Mouse (Mus musculus) bone marrow, adult 2 months (tissue): ENCODE measurements around the gene Cidec. TPM values are rescaled to one million over a fixed set of nuclear protein-coding genes. Genes with fewer than 3 reads are reported as not detected.

Experiments used
- H3K27ac ChIP-seq: fragments of 200-500 bp; 2 replicates; pipeline ENCODE4 v1.5.1; 2012; ENCODE audit warnings: low read depth, mild to moderate bottlenecking, control low read depth, inconsistent platforms, low read length; ENCODE audit not compliant: control insufficient read depth, poor library complexity, insufficient read depth
- H3K4me1 ChIP-seq: fragments of 200-500 bp; 2 replicates; pipeline ENCODE4 v1.6.1; 2011; ENCODE audit warnings: low read length; ENCODE audit not compliant: control insufficient read depth, insufficient read depth
- H3K4me3 ChIP-seq: fragments of 200-500 bp; replicated peaks from 2 replicates; pipeline ENCODE3; 2011; ENCODE audit warnings: mild to moderate bottlenecking, low read depth, low read length, control low read depth; ENCODE audit not compliant: control insufficient read depth
- CTCF ChIP-seq: fragments of 200-500 bp; IDR thresholded peaks from 2 replicates; pipeline ENCODE4 v1.5.1; 2011; ENCODE audit warnings: low read length, control low read depth; ENCODE audit not compliant: control insufficient read depth, insufficient read depth
- POLR2A ChIP-seq: fragments of 200-500 bp; IDR thresholded peaks from 2 replicates; pipeline ENCODE4 v1.6.1; 2011; ENCODE audit warnings: low read depth, mild to moderate bottlenecking, control low read depth, low read length, borderline replicate concordance; ENCODE audit not compliant: control insufficient read depth
- WGBS: fragments of 180-500 bp; shearing (Covaris S2); methylation state at CpG from one replicate; pipeline ENCODE4 v1.1.7; 2018; 5-methylcytosine and 5-hydroxymethylcytosine counted together
- polyA plus RNA-seq: library from polyadenylated mRNA; stranded (reverse); fragments of >200 nt; gene quantifications from 2 replicates; pipeline ENCODE4 v1.2.4, GENCODE M21; 2011; ENCODE audit warnings: low replicate concordance; ENCODE audit not compliant: missing spikeins, insufficient read depth, insufficient read length

The Cidec gene
- polyA plus RNA-seq, 1 experiment, result not detected

GRCm38 (mm10) chr6:113473715-113474114, 38.2 kb upstream of the Cidec start:
- 78% methylated on average over 6 of the region's 6 CpGs for WGBS

DNA sequence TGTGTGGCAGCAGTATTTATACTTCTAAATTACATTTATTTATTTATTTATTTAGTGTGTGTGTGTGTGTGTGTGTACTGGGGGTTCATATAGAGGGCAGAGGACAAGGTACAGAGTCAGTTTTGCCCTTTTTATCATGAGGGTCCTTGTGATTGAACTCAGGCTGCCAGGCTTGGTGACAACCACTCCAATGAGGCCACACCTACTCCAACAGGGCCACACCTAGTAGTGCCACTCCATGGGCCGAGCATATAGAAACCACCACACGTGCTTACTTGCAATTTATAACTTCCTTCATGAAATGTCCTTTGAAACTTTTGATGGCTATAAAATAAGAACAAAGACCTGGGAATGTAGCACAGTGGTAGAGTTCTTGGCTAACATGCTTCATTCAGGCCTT, 37.7 kb upstream of the Cidec start:
- H3K27ac ChIP-seq, result no peak overlapping the region
- peaks cover 4% of the 10 kb centered on the region for H3K4me1 ChIP-seq
- no peak for TF ChIP-seq POLR2A
- TF ChIP-seq CTCF, result no peak
- no peak overlapping the region for H3K4me3 ChIP-seq
- 26% methylated on average over 2 of the region's 2 CpGs for WGBS

More at GRCm38 (mm10) chr6:113473715-113474114, 38.2 kb upstream of the Cidec start:
- TF ChIP-seq POLR2A (no peak), CTCF (no peak)
- Histone ChIP-seq H3K27ac (no peak overlapping the region), H3K4me1 (peaks cover 4% of the 10 kb centered on the region), H3K4me3 (no peak overlapping the region)

GRCm38 (mm10) chr6:113472061-113472460, 36.5 kb upstream of the Cidec start:
- Histone ChIP-seq H3K27ac (no peak overlapping the region; the same call in 1 of the 2 replicates), H3K4me1 (peaks cover 4% of the 10 kb centered on the region), H3K4me3 (no peak overlapping the region)
- WGBS, result 75% methylated on average over 10 of the region's 10 CpGs
- no peak for TF ChIP-seq CTCF

GRCm38 (mm10) chr6:113471297-113471936, 35.9 kb upstream of the Cidec start, which contains the start of gene Il17rc:
TSS of gene Il17rc (plus strand) at chr6:113471427.
- peaks cover 4% of the 10 kb centered on the region for H3K4me1 ChIP-seq
- no peak within 1 kb of the TSS; the same call in 1 of the 2 replicates for H3K27ac ChIP-seq
- TF ChIP-seq POLR2A (no peak), CTCF (no peak)
- 81% methylated on average over 12 of the region's 12 CpGs for WGBS
- H3K4me3 ChIP-seq, result no peak within 1 kb of the TSS

- Histone ChIP-seq H3K4me3 (peak overlapping the region; percentile 29), H3K27ac (no peak overlapping the region), H3K4me1 (peaks cover 4% of the 10 kb centered on the region)
- TF ChIP-seq CTCF (peak; percentile 88), POLR2A (no peak)
- 8% methylated on average over 31 of the region's 31 CpGs for WGBS
Observed at GRCm38 (mm10) chr6:113469432-113469831, 33.9 kb upstream of the Cidec start.

DNA sequence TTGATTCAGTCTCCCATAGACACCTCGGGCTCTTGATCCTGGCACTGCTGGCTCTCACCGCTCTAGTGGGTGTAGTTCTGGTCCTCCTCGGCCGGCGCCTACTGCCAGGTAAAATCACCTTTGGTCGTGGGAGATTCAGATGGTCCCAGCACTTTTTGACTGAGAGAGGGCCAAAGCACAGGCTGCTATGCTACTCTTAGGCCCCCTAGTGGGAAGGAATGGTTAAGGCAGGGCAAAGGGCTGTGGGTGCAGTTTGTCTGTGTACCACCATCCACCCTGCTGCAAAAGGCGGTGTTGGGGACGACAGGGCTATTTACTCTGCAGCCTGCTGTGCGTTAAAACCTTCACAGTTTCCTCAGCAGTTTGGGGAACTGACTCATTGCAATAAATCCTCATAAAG, 33.5 kb upstream of the Cidec start:
- TF ChIP-seq CTCF (peak; percentile 82), POLR2A (no peak)
- WGBS, result 11% methylated on average over 9 of the region's 9 CpGs
- Histone ChIP-seq H3K4me3 (no peak overlapping the region), H3K27ac (no peak overlapping the region), H3K4me1 (peaks cover 4% of the 10 kb centered on the region)

DNA sequence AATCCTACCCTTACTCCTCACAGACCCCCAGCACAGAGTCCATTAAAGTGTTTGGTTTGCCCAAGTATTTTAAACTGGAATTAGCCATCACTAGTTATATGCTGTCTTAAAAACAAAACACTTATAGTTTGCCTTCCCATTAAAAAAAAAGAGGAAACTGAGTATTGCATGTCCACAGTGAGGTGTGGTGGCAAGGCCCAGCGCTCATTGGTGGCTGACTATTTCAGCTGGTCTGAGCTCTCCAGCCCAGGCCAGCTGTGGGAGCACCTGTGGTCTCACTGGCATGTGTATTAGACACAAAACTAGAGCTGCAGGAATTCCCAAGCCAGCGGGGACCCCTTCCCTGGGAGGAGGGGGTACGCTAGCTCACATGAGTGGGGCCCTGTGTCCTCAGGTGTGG, 33.0 kb upstream of the Cidec start:
- TF ChIP-seq POLR2A (no peak), CTCF (no peak)
- no peak overlapping the region for H3K4me3 ChIP-seq

GRCm38 (mm10) chr6:113465602-113466001, 30.0 kb upstream of the Cidec start:
- WGBS, result 76% methylated on average over 5 of the region's 5 CpGs
- Histone ChIP-seq H3K4me3 (no peak overlapping the region), H3K4me1 (peaks cover 4% of the 10 kb centered on the region), H3K27ac (no peak overlapping the region)
- no peak for TF ChIP-seq POLR2A
- TF ChIP-seq CTCF, result no peak

More for the DNA sequence above, 33.0 kb upstream of the Cidec start:
- Histone ChIP-seq H3K4me1 (peaks cover 4% of the 10 kb centered on the region), H3K27ac (no peak overlapping the region)
- WGBS, result 64% methylated on average over 3 of the region's 3 CpGs

DNA sequence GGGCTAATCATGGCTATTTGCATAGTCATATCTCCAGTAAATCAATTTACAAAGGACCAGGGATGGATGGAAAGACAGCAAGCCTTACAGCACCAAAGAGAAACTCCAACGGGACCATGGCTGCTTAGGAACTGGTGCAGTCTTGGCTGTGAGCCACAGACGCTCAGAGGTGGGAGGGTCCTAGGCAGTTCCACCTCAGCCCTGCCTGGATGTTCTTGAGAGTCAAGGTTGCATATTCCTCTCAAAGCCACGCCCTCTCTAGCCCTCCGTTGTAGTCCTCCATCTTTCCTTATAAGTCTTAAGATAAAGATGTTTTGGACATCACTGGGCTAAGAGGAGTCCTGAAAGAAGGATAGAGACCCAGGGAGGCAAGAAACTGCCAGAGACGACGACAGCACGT, 28.5 kb upstream of the Cidec start:
- H3K4me3 ChIP-seq, result no peak overlapping the region
- peaks cover 2% of the 10 kb centered on the region for H3K4me1 ChIP-seq
- no peak overlapping the region for H3K27ac ChIP-seq
- 73% methylated on average over 7 of the region's 7 CpGs for WGBS
- TF ChIP-seq POLR2A, result no peak
- TF ChIP-seq CTCF, result no peak
